Mouse (Mus musculus) stomach, embryonic 16.5 days (tissue): ENCODE results near the gene Teddm2. TPM values are rescaled to one million over a fixed set of nuclear protein-coding genes. Genes with fewer than 3 reads are reported as not detected.
A peak's percentile ranks its signal among the peaks of the same experiment; 100 is the strongest.

ENCODE experiments used
- ATAC-seq: fragments of 200-750 bp; cut with Nextera tagmentation; 2 replicates; pipeline ENCODE4 v1.8.0; 2017; ENCODE audit warnings: moderate number of reproducible peaks, moderate TSS enrichment; ENCODE audit not compliant: insufficient read depth, low FRiP score
- H3K27ac ChIP-seq: fragments of 300-500 bp; sonication (generic); 2 replicates; pipeline ENCODE4 v1.5.1; 2014; ENCODE audit warnings: low read length
- H3K27me3 ChIP-seq: fragments of 300-500 bp; sonication (generic); 2 replicates; pipeline ENCODE4 v1.6.1; 2014; ENCODE audit warnings: low read length, control low read depth, mixed read lengths; ENCODE audit not compliant: control insufficient read depth, insufficient read depth
- H3K36me3 ChIP-seq: fragments of 300-500 bp; sonication (generic); 2 replicates; pipeline ENCODE4 v1.6.1; 2014; ENCODE audit warnings: low read length; ENCODE audit not compliant: control insufficient read depth, insufficient read depth
- H3K4me1 ChIP-seq: fragments of 300-500 bp; sonication (generic); 2 replicates; pipeline ENCODE4 v1.6.1; 2014; ENCODE audit warnings: low read length, control low read depth, mixed read lengths; ENCODE audit not compliant: control insufficient read depth, insufficient read depth
- H3K4me2 ChIP-seq: fragments of 300-500 bp; sonication (generic); 2 replicates; pipeline ENCODE4 v1.6.1; 2014; ENCODE audit warnings: low read depth, low read length, mixed read lengths
- H3K4me3 ChIP-seq: fragments of 300-500 bp; sonication (generic); replicated peaks from 2 replicates; pipeline ENCODE4 v1.5.1; 2014; ENCODE audit warnings: mild to moderate bottlenecking, low read length
- H3K9ac ChIP-seq: fragments of 300-500 bp; sonication (generic); 2 replicates; pipeline ENCODE4 v1.6.1; 2014; ENCODE audit warnings: low read length
- H3K9me3 ChIP-seq: fragments of 300-500 bp; sonication (generic); replicated peaks from 2 replicates; pipeline ENCODE4 v1.6.1; 2016; ENCODE audit warnings: low read length, control low read depth; ENCODE audit not compliant: control insufficient read depth
- WGBS: fragments of 180-500 bp; shearing (Covaris S2); extraction: QIAGEN DNeasy Blood & Tissue Kit; methylation state at CpG from one replicate; pipeline ENCODE4 v1.1.7; 2014; 5-methylcytosine and 5-hydroxymethylcytosine counted together
- microRNA-seq: library from miRNA; unstranded; fragments of <30 nt; microRNA quantifications from one replicate; pipeline ENCODE4, GENCODE M21; 2016
- polyA plus RNA-seq: library from polyadenylated mRNA; unstranded; fragments of >200 nt; fragmentation: Nextera tagmentation; extraction: Ambion mirVana; gene quantifications from 2 replicates; pipeline ENCODE4 v1.2.1, GENCODE M21; 2015

The Teddm2 gene
- polyA plus RNA-seq, 1 experiment from 2014 or later = 0.98 TPM

GRCm38 (mm10) chr1:153820216-153820615 lies 79.8 kb downstream of the Teddm2 start:
- Histone ChIP-seq H3K27ac (no peak overlapping the region), H3K9me3 (no peaks in the 10 kb centered on the region), H3K9ac (no peak overlapping the region), H3K4me2 (no peak overlapping the region), H3K27me3 (no peaks in the 10 kb centered on the region), H3K4me1 (no peaks in the 10 kb centered on the region), H3K4me3 (no peak overlapping the region), H3K36me3 (no peaks in the 10 kb centered on the region)
- 84% methylated on average over 3 of the region's 3 CpGs for WGBS
- ATAC-seq = no peak

- 26% methylated on average over 2 of the region's 2 CpGs for WGBS
- ATAC-seq = no peak
- Histone ChIP-seq H3K4me1 (no peaks in the 10 kb centered on the region), H3K9me3 (no peaks in the 10 kb centered on the region), H3K4me3 (no peak overlapping the region), H3K27me3 (no peaks in the 10 kb centered on the region), H3K36me3 (no peaks in the 10 kb centered on the region), H3K27ac (no peak overlapping the region), H3K4me2 (no peak overlapping the region), H3K9ac (no peak overlapping the region)
These were observed 85.8 kb downstream of the Teddm2 start for GRCm38 (mm10) chr1:153814278-153814677.

DNA sequence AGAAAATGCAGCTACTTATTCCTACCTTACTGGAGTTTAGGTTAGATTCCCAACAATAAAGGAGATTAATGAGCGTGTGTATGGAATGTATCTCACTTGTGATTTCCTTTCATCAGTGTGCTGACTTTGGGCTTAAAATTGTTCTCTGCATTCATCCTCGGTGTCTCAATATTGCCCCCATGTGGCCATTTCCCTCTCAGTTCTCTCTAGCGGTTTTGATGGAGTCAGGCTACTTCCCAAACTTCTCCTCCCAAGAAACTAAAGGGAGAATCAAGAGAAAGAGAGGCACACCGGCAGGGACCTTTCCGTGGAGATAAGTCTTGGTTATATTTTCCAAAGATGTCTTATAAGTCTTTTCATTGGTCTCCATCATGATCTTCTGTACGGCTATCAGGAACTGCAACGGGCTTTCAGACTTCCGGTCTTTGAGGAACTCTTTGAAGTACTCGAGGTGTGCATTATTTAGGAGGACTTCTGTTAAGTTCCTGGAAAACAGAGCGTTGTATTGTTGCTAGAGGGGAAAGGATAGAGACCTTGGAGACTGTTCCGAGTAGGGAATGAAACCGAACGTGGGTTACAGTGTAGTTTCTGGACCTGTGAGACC lies 92.5 kb downstream of the Teddm2 start:
- no peaks in the 10 kb centered on the region for H3K4me1 ChIP-seq
- H3K27ac ChIP-seq = no peak overlapping the region
- H3K27me3 ChIP-seq = no peaks in the 10 kb centered on the region
- 46% methylated on average over 13 of the region's 13 CpGs for WGBS
- H3K4me2 ChIP-seq = no peak overlapping the region
- no peaks in the 10 kb centered on the region for H3K36me3 ChIP-seq
- no peak for ATAC-seq
- H3K4me3 ChIP-seq = no peak overlapping the region
- no peaks in the 10 kb centered on the region for H3K9me3 ChIP-seq
- H3K9ac ChIP-seq = no peak overlapping the region

DNA sequence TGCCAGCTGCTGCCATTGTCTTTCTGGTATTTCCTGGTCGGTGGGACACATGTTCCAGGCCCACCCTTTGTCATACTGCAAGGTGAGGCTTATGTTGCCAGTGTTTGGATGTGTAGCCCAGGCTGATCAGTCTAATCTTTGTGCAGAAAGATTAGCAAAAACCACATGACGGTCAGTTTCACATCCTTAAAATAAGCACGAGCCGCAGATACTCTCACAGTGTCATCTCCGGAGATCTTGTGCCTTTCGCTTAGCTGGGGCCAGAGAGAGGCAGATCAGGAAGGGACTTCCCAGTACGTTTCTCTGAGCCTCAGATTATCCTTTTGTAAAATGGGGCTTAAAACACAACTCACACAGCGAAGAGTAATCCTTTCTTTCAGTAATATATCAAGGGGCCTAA lies 96.5 kb downstream of the Teddm2 start:
- Histone ChIP-seq H3K9ac (no peak overlapping the region), H3K9me3 (no peaks in the 10 kb centered on the region), H3K4me2 (no peak overlapping the region), H3K36me3 (no peaks in the 10 kb centered on the region), H3K27me3 (no peaks in the 10 kb centered on the region), H3K4me3 (no peak overlapping the region), H3K27ac (no peak overlapping the region), H3K4me1 (no peaks in the 10 kb centered on the region)
- WGBS = 77% methylated on average over 8 of the region's 8 CpGs
- ATAC-seq = no peak

- Histone ChIP-seq H3K9me3 (no peaks in the 10 kb centered on the region), H3K27ac (0 out of 2 replicates have a peak overlapping the region, but pooled peaks have one; percentile 9), H3K9ac (no peak overlapping the region), H3K36me3 (no peaks in the 10 kb centered on the region), H3K27me3 (no peaks in the 10 kb centered on the region), H3K4me3 (no peak overlapping the region), H3K4me1 (no peaks in the 10 kb centered on the region), H3K4me2 (no peak overlapping the region)
- WGBS = 76% methylated on average over 7 of the region's 7 CpGs
- no peak for ATAC-seq
These were observed 97.3 kb downstream of the Teddm2 start for GRCm38 (mm10) chr1:153802691-153803090.

Small RNA genes within 50 kb of the gene (microRNA-seq; reads per million reads assigned to microRNA genes)
- 13.1 reads per million, percentile 34 among the genes with 10 or more reads in this experiment for gene Mir8114

Other genes with a start within 250 kb of the Teddm2 start
- 0.32 and 0.50 TPM in 2 replicates for gene Rgs8, start 247.2 kb downstream of the Teddm2 start, polyA plus RNA-seq
- 4.3 and 5.0 TPM in 2 replicates for gene Rgs16, start 159.9 kb downstream of the Teddm2 start, polyA plus RNA-seq
- 13.7 TPM in 2 replicates for gene Rnasel, start 150.8 kb downstream of the Teddm2 start, polyA plus RNA-seq
- gene Rgsl1, start 56.1 kb downstream of the Teddm2 start, polyA plus RNA-seq = 0.10 and 0.12 TPM in 2 replicates
- 0.10 and 0.14 TPM in 2 replicates for gene Teddm1b, start 25.9 kb downstream of the Teddm2 start, polyA plus RNA-seq
- gene Teddm1a, start 8.5 kb downstream of the Teddm2 start, polyA plus RNA-seq = not detected in 2 replicates
- 141 and 162 TPM in 2 replicates for gene Glul, start 284 bp downstream of the Teddm2 start, polyA plus RNA-seq